ENCODE assay signal across 19 mouse cellular contexts in genomic region chr2:44538135-44538534, GRCm38 (mm10).
DNase-seq lines count a peak whose midpoint lies in the region; ATAC-seq lines count a peak whose summit lies in the region.
"Had no signal": no experiment of that assay in that cellular context is flagged by ENCODE, and none has a peak within 500 bp of the region (broad histone marks: within the 10 kb centered on the region; RNA-seq: fewer than 3 reads in every experiment).

No protein-coding gene starts in this region.

- WGBS in midbrain, embryonic 11.5 days: 16% methylated on average over 4 of the region's 4 CpGs
- WGBS in midbrain, embryonic 14.5 days: 9% methylated on average over 4 of the region's 4 CpGs

- ATAC-seq in midbrain, embryonic 11.5 days (ENCODE audit: low FRiP score): no peak
- no peak for ATAC-seq in midbrain, embryonic 14.5 days (ENCODE audit: low FRiP score, low TSS enrichment)
- ATAC-seq in CD4-positive, CD25-positive, alpha-beta regulatory T cell, adult 4 months: no peak
- ATAC-seq: forebrain, embryonic 13.5 days; forebrain, embryonic 15.5 days; forebrain, postnatal 0 days had no signal

- no peak overlapping the region for H3K4me2 ChIP-seq in midbrain, embryonic 11.5 days
- H3K4me2 ChIP-seq in midbrain, embryonic 14.5 days (ENCODE audit: low read length): no peak overlapping the region
- H3K4me2 ChIP-seq: embryonic facial prominence, embryonic 12.5 days; forebrain, embryonic 13.5 days; forebrain, embryonic 15.5 days had no signal

- peak; percentile 53 for DNase-seq in midbrain, embryonic 11.5 days (ENCODE audit: low spot score, missing footprints)
- no peak for DNase-seq in midbrain, embryonic 14.5 days
- DNase-seq in R1 (ENCODE audit: low read depth, low spot score): peak; percentile 66
- DNase-seq in c-Kit-positive CD71-positive TER-119-positive erythroid progenitor cells, embryonic 14.5 days (ENCODE audit: low spot score): no peak
- DNase-seq: adrenal gland, adult 2 months; adrenal gland, postnatal 10 days; adrenal gland, postnatal 25 days; cerebellum, adult 11-12 months; cerebellum, adult 2 months; cerebellum, adult 9-10 months; cerebellum, postnatal 10 days; cerebellum, postnatal 25 days; forebrain, postnatal 0 days had no signal

- no peak overlapping the region for H3K4me3 ChIP-seq in midbrain, embryonic 11.5 days (ENCODE audit: low read depth, low read length)
- no peak overlapping the region for H3K4me3 ChIP-seq in midbrain, embryonic 14.5 days (replicated peaks; ENCODE audit: low read depth, low read length)
- H3K4me3 ChIP-seq: embryonic facial prominence, embryonic 10.5 days; embryonic facial prominence, embryonic 12.5 days; forebrain, embryonic 13.5 days; forebrain, embryonic 15.5 days had no signal

- H3K36me3 ChIP-seq in midbrain, embryonic 11.5 days (ENCODE audit: control insufficient read depth, insufficient read depth, low read length): no peaks in the 10 kb centered on the region
- H3K36me3 ChIP-seq in midbrain, embryonic 14.5 days (ENCODE audit: control insufficient read depth, insufficient read depth, low read length): no peaks in the 10 kb centered on the region
- H3K36me3 ChIP-seq: embryonic facial prominence, embryonic 10.5 days; embryonic facial prominence, embryonic 12.5 days; forebrain, embryonic 15.5 days had no signal

- no peaks in the 10 kb centered on the region for H3K4me1 ChIP-seq in midbrain, embryonic 11.5 days (ENCODE audit: control insufficient read depth, insufficient read depth, low read length)
- no peaks in the 10 kb centered on the region for H3K4me1 ChIP-seq in midbrain, embryonic 14.5 days (ENCODE audit: control insufficient read depth, insufficient read depth, low read length)
- H3K4me1 ChIP-seq: embryonic facial prominence, embryonic 10.5 days; embryonic facial prominence, embryonic 12.5 days; forebrain, embryonic 15.5 days had no signal

- no peak overlapping the region for H3K27ac ChIP-seq in midbrain, embryonic 11.5 days (ENCODE audit: low read depth, low read length)
- H3K27ac ChIP-seq in midbrain, embryonic 14.5 days (replicated peaks; ENCODE audit: low read depth, low read length): no peak overlapping the region
- H3K27ac ChIP-seq: embryonic facial prominence, embryonic 10.5 days; embryonic facial prominence, embryonic 12.5 days; forebrain, embryonic 13.5 days; forebrain, embryonic 15.5 days had no signal

- 0 out of 2 replicates have a peak, but pooled peaks cover 2% of the 10 kb centered on the region for H3K27me3 ChIP-seq in midbrain, embryonic 11.5 days (ENCODE audit: control insufficient read depth, insufficient read depth, low read length)
- H3K27me3 ChIP-seq in midbrain, embryonic 14.5 days (ENCODE audit: control insufficient read depth, insufficient read depth, low read length): no peaks in the 10 kb centered on the region
- H3K27me3 ChIP-seq: CH12.LX; embryonic facial prominence, embryonic 12.5 days; forebrain, embryonic 13.5 days; forebrain, embryonic 15.5 days had no signal

- no peak overlapping the region for H3K9ac ChIP-seq in midbrain, embryonic 11.5 days (ENCODE audit: low read length)
- H3K9ac ChIP-seq in midbrain, embryonic 14.5 days (replicated peaks; ENCODE audit: low read length): no peak overlapping the region
- H3K9ac ChIP-seq: embryonic facial prominence, embryonic 12.5 days; forebrain, embryonic 13.5 days; forebrain, embryonic 15.5 days; forebrain, postnatal 0 days had no signal

- H3K9me3 ChIP-seq in midbrain, embryonic 11.5 days (ENCODE audit: control insufficient read depth, low read length): no peaks in the 10 kb centered on the region
- no peaks in the 10 kb centered on the region for H3K9me3 ChIP-seq in midbrain, embryonic 14.5 days (ENCODE audit: control insufficient read depth, low read length)
- H3K9me3 ChIP-seq: embryonic facial prominence, embryonic 10.5 days; embryonic facial prominence, embryonic 12.5 days; forebrain, embryonic 13.5 days; forebrain, embryonic 15.5 days had no signal

Comparison
In these comparisons a context has a peak if more than half of its experiments do, and no peak if none do; other contexts are left out.
1. DNase-seq: peak in midbrain, embryonic 11.5 days (single experiment) and R1 (single experiment); none in midbrain, embryonic 14.5 days (single experiment) and c-Kit-positive CD71-positive TER-119-positive erythroid progenitor cells, embryonic 14.5 days (single experiment).